Mouse (Mus musculus): ENCODE results near the gene Card9. TPM values are rescaled to one million over a fixed set of nuclear protein-coding genes. Genes with fewer than 3 reads are reported as not detected.

Gene Card9
- total RNA-seq, 2 experiments from 2014 or later, result 1.3 to 1.9 TPM

DNA sequence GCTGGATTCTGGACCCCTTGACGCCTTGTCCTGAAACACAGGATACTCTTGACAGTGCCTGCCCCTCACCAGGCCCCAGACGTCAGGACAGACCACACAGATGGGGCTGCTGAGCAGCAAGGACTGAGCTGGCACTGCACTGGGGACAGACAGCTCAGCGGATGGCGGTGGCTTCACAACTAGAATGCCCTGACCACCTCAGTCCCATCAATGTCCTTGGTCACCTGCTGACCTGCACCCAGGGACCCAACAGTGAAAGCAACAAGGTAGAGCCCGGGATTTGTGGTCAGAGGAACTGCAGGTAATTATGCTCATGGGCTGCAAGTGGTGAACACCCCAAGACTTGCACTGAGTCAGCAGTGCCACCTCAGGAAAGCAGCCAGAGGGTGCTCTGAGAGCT is 2.3 kb upstream of the Card9 start:
- no peak for DNase-seq

DNA sequence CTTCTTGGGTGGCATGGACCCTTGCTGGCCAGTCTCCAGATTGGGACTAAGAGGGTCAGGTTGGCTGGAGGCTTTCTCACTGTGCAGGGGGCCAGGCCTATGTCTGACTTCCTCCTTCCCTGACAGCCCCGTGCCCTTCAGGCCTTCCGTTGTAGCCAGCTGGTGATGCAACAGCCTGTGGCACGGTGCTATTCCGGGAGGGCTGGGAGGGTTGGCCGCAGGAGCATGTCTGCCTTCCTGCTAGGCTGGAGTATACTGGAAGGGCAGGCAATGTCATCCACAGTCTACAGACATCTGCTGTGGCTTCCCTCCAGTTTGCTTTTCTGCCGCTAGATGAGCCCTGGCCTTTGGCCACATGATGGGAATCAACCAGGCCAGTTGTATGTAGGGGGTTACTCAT is 735 bp downstream of the Card9 start:
- peak in 1 of 2 experiments; percentile 39 for DNase-seq

DNA sequence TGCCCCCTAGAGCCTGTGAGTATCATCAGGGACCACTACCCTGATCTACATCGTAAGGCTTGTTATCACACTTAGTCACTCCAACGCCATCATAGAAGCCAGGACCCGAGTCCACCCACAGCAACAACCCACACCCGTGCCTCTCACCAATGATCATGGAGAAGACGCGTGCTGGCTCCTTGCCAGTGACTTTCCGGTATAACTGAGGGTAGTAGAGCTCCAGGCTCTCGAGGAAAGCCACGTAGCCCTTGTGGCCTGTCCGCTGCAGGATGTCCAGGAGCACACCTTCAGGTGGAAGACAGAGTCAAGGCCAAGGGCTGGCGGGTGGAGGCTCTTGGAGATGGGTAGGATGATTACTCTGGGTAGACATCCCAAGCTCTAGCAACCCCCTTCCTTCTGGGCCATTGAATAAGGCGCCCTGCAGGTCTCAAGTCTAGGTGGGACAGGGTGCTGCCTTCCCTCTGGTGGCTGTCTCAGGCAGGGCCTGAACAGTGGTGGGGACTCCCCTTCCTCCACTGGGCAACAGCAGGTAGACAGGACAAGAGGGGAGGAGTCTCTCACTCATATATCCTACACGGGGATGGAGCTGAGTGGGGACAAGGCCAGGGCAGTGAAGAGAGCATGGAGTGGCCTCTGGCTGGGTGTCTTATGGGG is 1.9 kb downstream of the Card9 start:
- DNase-seq, result no peak

DNA sequence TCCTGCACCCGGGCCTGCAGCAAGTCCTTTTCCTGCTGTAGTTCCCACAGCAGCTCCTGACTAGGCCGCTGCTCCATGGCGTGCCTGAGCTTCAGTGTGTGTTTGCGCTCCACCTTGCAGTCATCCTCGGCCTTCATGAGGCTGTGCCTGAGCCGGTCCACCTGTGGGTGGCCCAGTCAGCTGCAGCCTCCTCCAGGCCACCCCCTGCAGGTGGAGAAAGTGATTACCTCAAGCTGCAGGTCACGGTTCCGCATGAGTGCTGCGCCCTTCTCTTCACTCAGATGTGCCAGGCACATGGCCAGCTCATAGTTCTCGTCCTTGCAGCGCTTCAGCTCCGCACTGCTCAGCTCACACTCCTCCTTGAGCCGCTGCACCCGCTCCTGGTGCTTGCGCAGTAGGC is 3.2 kb downstream of the Card9 start:
- peak in 1 of 2 experiments; percentile 31 for DNase-seq

DNA sequence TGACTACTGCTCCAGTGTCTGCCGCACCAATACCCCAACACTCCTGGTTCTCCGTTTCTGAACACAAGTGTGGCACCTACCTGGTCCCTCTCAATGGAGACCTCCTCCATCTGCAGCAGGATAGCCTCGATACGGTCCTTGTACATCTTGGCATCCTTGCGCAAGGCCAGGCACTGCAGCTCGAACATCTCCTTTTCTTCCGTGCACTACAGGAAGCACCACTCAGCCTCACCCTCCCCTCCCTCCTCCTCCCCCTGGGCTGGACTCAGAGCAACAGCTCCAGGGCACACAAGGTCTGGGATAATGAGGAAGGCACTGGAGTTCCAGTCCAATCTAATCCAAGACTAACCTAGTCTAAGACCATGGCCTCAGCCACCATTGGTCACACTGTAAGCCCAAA is 4.0 kb downstream of the Card9 start:
- DNase-seq, result no peak

DNA sequence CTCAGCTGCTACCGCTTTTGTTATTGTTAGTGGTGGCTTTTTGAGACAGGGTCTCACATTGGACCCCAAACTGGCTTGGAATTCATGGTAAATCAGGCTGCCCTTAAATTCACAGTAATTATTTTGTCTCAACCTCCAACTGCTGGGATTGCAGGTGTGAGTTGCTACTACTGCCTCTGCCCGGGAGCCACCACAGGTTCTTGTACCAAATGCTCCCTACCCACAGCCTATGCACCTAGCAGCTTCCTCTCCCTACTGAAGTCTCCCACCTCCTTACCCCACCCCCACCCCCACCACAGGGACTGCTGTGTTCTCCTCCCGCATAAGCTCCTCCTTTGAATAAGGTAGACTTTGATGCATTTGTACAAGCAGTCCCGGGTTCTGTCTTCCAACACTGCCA is 4.5 kb downstream of the Card9 start:
- DNase-seq, result no peak

DNA sequence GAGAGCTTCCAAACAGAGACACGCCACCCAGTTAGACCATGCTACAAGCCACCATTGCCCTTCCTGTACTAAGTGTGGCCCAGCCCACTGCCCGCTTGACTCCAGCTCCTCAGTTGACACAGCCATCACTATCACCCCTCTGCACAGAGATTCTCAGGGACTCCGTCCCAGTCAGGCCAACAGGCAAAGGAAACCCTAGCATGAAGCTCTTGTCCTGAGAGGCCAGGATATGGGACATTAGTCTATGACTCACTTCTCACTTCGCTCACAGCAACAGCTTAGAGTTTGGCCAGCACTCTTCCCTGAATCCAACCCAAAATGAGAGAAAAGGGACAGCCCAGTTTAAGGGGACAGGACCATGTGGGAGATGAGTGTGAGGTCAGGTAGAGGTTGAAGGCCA is 6.3 kb downstream of the Card9 start:
- no peak for DNase-seq

DNA sequence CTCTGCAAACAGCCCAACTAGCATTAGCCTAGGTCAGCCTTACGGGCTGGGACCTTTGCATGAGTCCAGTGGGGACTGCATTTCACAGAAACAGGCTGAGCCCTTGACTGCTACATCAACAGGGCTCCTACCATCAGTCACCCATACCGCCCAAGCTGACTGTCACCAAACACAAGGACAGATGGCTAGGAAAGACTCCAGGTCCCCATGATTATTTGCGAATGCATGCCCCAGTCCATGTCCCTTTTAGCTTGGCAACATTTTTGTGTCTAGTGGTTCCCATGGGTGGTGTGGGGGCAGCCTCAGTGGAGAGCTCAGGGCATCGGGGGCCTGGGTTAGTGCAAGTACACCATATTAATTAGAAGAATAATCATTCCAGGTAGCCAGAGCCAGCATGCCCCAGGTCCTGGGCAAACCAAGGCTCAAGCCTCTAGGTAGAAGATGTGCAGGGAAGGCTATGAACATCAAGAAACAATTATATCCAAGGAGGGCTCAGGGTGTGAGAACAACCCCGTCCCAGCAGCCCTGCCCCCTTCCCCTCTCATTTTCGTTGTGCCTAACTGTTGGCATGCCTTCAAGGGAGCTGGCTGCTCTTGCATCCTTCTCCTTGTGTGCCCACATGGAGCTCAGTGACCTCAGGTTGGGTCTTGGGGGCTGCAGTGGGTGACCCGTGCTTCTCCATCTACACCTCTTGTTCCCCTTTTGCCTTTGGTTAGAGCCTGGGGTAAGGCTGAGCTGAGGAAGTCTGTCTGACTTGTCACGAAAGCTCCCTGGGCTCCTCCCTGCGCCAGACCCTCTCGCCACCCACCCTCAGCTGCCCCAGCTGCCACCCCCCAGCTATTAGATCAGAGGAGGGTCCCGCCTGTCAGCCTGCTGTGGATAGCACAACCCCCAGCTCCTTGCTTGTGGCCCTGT is 7.4 kb downstream of the Card9 start:
- no peak for DNase-seq

DNA sequence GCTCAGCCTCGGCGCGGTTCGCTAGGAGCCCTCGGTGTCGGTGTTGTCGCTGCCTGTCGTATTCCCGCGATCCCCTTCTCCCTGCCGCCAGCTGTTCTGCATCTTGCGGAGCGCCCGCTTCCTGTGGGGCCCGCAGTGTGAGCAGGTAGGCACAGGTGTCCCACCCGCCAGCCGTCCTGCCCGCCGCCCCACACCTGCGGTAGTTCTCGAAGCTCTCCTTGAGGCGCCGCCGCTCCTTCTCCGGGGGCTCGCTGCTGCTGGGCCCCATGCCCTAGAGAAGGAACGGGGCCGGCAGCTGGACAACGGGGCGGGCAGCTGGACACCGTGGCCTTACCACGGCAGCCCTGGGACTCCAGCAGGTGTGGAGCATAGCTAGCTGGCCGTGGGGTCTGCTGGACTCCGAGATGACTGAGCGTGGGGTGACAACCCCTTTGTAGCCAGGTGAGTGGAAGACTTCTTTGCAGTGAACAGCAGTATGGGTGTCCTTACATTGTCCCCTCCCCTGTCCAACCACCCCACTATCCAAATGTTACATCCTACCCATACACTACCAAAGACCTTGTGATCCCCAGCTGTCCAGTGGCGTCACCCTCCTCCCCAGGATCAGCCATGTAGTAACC is 8.3 kb downstream of the Card9 start:
- DNase-seq, result peak; percentile 37 to 45

DNA sequence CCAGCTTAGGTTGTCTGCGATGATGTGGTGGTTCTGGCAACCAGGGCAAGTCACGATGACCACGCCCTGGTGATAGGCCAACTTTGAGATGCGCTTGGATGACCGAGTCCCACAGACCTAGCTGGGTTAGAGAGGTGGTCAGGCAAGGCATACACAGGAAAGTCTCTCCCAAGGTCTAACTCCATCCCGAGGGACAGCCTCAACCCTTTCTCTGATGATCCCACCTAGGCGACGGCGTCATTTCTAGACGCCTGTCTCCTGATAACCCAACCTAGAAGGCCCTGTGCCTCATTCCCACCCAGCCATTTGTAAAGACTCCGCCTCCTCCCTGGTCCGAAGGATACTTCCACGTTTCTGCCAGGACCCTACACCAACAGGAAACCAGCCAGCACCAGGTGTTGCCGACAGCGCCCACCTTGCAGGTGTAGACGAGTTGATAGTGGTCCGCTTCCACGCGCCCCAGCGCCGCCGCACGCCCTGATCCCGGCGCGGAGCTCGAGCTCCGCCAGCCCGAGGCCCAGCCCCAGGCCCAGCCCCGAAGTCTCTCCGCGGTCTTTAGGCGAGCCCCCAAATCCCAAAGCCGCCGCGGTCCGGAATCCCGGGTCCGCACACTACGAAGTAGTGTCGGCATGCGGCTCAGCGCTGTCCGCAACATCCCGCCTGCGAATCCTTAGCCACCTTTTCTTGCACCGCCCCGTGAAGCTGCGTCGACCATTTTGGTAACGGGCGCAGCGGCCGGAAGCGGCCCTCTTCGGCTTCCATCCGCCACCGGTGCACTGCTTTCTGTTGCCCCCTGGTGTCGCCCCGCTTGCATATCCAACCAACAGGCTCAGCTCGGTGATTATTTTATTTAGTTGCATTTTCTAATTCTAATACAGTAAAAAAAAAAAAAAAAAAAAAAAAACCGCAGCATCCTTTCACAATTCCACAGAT is 9.1 kb downstream of the Card9 start, which contains the start of gene Dnlz:
Dnlz (minus strand) TSS at position 753 of the 933 bp plus-strand sequence.
- DNase-seq, result peak; percentile 95 to 96

DNA sequence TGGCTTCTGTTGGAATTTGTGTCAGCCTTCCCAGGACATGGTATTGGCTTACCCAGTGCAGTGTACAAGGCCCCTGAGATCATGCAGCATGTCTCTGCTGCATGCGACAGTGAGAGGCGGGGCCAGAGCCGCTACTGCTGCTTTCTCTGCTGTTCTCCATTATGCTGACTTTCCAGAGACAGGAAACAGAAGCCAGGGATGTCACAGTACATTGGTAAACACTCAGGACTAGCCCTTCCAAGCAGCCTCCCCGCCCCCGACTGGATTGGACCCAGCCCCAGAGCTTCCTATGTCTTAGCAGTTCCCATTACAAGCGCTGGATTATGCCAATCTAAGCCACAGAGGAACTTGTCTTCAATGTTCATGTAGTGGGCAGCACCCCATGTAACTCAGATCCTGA is 12.5 kb downstream of the Card9 start:
- peak in 1 of 2 experiments; percentile 25 for DNase-seq

DNA sequence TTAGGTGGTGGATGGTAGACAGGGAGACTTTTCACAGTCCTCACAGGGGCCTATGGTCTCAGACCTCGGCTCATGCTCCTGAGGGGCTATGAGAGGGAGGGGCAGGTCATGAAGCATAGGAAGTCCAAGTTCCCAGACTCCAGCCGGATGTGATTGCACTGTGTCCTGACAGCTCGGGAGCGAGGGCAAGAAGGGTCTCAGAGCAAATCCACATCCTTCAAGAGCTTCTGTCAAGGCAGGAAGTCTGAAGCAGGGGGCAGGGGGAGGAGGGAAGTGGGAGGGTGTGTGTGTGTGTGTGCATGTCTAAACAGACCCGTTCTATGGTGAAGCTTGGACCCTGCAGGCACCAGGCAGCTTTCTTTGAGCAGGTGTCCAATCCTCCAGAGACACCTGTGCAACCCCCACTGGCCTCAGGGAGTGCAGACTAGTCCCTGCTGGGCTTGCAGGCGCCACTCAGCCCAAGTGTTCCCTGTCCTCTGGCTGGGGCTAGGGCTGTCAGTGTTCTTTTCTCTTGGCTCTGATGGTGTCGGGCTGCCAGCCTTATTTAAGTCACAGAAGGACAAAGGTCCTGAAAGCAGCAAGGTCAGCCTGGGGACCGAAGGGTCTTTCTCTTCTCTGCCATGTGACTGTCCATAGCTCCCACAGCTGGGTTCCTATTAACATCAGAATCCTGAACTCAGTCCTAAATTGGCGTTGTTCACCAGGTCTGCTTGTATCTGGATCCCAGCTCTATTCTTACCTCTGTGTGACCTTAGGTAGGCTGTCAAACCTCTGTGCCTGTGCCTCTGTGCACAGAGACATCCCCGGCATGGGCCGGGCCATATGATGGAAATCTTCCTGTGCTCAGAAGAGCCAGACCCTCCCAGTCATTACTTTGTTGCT is 17.9 kb downstream of the Card9 start:
- DNase-seq, result peak in 1 of 2 experiments; percentile 59

DNA sequence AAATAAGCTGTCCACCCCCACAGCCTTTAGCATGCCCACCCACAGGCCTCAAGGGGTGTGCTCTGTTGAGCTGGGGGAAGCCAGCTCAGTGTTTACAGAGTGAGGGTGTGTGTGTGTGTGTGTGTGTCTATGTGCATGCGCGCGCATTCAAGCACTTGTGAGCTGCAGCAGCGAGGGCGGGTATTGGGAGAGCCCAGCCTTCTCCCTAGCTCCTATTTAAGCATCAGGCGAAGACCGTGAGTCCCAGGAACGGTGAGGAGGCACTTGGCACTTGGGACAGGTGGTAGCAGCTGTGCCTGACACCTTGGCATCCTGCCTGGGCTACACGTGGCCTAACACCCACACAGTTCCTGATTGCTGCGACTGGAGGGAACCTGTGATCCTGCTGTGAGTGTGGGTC is 18.7 kb downstream of the Card9 start:
- DNase-seq, result peak in 1 of 2 experiments; percentile 52

DNA sequence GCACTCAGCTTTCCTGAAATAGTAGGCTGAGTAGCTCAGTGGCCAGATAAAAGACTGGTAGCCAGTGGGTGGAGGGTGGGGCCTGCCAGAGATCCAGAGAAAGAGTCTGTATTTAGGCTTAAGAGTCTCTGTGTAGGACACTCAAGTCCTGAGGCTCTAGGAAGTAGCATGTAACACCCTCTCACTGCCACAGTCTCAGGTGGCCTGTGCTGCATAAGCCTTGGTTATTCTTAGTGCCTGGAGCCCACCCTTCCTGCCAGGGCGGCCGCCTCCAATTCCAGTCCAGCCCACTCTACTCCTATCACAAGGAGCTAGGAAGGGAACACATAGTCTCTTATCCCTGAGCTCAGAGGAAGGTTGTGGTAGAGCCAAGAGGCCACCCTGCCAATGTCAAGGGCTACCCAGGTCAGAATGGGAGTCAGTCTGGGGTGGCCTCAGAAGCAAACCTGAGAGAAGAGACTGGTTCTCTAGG is 19.2 kb downstream of the Card9 start:
- DNase-seq, result no peak

DNA sequence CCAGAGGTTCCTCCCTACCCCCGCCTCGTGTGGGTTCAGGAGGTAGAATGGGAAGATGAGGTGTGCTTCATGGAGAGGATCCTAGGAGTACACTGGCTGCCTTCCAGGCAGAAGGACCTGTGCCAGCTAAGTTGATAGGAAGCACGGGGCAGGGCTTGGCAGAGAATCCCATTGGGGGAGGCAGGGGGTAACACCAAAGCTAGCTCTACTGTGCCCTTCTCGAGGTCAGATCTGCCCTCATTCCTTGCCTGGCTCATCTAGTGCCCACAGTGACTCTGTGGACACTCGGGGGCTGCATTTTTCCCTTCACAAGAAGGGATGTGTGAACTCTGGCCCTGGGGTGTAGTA is 21.5 kb downstream of the Card9 start:
- peak; percentile 70 to 80 for DNase-seq

DNA sequence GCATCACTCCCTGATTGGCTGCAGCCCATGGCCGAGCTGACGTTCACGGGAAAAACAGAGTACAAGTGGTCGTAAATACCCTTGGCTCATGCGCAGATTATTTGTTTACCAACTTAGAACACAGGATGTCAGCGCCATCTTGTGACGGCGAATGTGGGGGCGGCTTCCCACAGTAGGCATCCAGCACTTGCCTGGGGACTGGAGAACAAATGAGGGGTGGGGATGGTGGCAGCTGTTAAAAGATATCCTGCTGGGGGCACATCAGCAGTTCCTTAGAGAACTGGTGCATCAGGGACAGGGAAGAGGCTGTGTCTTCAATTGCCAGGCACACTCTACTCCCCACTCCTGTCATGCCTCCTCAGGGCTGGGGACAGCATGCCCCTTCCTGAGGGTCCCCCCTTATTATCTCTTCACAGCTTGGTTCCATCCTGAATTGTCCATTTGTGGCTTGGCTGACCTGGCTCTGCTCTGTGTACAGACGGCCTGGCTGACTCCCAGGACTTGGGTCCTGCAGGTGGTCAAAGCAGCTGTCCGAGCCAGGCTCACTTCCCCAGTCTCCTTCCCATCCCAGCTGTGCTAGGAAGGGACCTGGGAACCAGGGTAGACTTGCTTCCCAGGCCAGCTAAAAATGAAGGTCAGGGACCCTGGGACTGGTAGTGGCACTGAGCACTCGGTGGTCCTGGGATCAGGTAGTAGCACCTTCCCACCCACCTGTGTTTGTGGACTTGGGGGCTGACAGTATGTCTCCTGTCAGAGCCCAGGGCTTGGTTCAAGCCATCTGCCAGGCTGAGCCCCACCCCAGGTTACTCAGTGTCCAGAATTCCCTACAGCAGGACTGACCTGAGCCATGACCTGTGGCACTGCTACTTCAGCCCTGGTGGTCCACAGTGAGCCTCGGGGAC is 22.2 kb downstream of the Card9 start:
- DNase-seq, result no peak

DNA sequence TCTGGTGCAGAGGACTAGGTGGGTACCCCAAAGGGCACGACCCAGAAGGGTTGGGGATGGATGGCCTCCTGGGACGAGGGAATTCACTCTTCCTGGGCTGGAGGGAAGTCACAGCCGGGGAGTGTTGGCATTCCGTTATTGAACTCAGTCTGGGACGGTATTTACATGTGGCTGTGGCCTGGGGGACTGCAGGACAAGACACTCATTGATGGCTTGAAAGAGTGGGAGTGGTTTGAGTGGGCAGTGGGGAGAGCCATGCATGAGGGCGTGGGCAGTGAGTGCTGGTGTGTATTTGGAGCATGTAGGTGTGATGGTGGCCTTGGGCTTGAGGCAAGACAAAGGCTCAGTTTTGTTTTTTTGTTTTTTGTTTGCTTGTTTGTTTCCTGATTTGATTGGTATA is 30.0 kb downstream of the Card9 start:
- DNase-seq, result no peak

DNA sequence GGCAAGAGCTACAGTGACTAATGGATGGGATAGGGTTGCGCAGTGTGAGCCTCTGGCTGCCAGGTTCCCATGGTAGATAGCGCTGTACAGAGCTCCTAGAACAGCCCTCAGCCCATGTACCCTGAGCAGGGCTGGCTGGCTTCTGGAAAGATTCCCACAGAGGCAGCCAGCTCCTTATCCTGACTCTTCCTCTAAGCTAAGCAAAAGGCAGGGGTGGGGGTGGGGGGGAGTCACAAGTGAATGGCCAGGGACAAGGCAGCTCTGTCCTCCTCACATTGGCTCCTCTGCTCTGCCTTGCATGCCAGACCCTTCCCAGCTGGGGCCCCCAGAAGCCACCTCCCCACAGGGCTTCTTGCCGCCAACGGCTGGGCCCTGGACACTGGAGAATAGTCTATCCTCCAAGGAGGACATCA is 30.7 kb downstream of the Card9 start:
- no peak for DNase-seq

DNA sequence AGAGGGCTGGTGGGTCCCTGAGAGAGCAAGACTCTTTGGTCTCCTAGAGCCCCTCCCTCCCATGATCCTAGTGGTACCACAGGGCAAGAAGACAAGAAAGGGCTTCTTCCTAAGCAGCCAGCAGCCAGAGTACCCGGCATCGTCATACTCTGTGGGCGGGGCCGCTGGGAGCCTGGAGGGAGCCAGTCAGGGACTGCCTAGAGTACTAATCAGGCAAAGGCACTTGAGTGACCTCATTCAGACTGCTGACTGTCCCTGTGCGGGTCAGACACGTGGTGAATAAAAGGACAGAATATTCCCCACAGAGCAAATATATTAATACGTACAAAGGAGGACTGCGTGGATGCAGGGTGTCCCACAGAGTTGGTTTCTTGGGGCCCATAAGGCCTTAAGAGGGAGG is 31.3 kb downstream of the Card9 start:
- DNase-seq, result peak; percentile 80 to 88

DNA sequence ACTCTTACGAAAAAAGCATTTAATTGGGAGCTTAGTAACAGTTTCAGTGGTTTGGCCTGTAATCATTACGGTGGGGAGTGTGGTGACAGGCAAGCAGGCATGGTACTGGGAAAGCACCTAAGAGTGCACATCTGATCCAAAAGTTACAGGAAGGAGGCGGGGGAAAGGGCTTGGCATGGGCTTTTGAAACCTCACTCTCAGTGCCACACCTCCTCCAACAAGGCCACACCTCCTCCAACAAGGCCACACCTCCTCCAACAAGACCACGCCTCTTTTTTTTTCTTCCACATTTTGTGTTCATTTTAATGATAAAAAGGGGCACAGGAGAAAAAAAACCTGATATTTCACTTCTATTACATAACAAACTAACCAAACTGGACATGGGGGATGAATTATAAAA is 32.9 kb downstream of the Card9 start:
- DNase-seq, result no peak

All from adrenal gland, postnatal 36 days (tissue).